Mouse (Mus musculus) retina, postnatal 7 days (tissue): ENCODE measurements at regions not wholly inside any gene's neighbourhood (a gene's known extent, or its start where the extent isn't known, plus 50 kb on each side); places are given as distances from the start of the nearest gene placed in this dataset.
"Not testable (repeated sequence)": the region's sequence is repeated elsewhere in the genome, so short reads cannot be mapped to it uniquely, and the experiment has no call there.

Experiments
- DNase-seq: peaks from one replicate; pipeline ENCODE4 v3.0.0-alpha.2; 2012; ENCODE audit warnings: low read depth, low spot score

GRCm38 (mm10) chr13:28842811-28843210 lies 110.7 kb downstream of the Sox4 start:
- no peak for DNase-seq

- DNase-seq: no peak
These were observed 113.4 kb downstream of the Sox4 start for GRCm38 (mm10) chr13:28840142-28840541.

- no peak for DNase-seq
These were observed 114.4 kb downstream of the Sox4 start for GRCm38 (mm10) chr13:28839084-28839483.

GRCm38 (mm10) chr13:28838216-28838615 lies 115.3 kb downstream of the Sox4 start:
- DNase-seq: no peak

- DNase-seq: not testable (repeated sequence)
These were observed 116.3 kb downstream of the Sox4 start for GRCm38 (mm10) chr13:28837196-28837595.

- DNase-seq: no peak
These were observed 119.8 kb downstream of the Sox4 start for GRCm38 (mm10) chr13:28833700-28834065.

- DNase-seq: no peak
These were observed 120.4 kb downstream of the Sox4 start for GRCm38 (mm10) chr13:28832855-28833699.

GRCm38 (mm10) chr13:28826284-28826683 lies 127.2 kb downstream of the Sox4 start:
- no peak for DNase-seq

- no peak for DNase-seq
These were observed 129.5 kb downstream of the Sox4 start for GRCm38 (mm10) chr13:28823985-28824384.

- no peak for DNase-seq
These were observed 130.1 kb downstream of the Sox4 start for GRCm38 (mm10) chr13:28823311-28823880.

GRCm38 (mm10) chr13:28820868-28821533 lies 132.5 kb downstream of the Sox4 start:
- DNase-seq: no peak

GRCm38 (mm10) chr13:28814127-28814526 lies 139.4 kb downstream of the Sox4 start:
- no peak for DNase-seq

- no peak for DNase-seq
These were observed 141.6 kb downstream of the Sox4 start for GRCm38 (mm10) chr13:28811667-28812575.

GRCm38 (mm10) chr13:28811081-28811439 lies 142.5 kb downstream of the Sox4 start:
- DNase-seq: no peak

GRCm38 (mm10) chr13:28810326-28811080 lies 143.0 kb downstream of the Sox4 start:
- DNase-seq: no peak

GRCm38 (mm10) chr13:28805302-28805701 lies 148.2 kb downstream of the Sox4 start:
- DNase-seq: no peak

GRCm38 (mm10) chr13:28801210-28801954 lies 152.1 kb downstream of the Sox4 start:
- no peak for DNase-seq

- no peak for DNase-seq
These were observed 152.8 kb downstream of the Sox4 start for GRCm38 (mm10) chr13:28800676-28801075.

GRCm38 (mm10) chr13:28799474-28799873 lies 154.0 kb downstream of the Sox4 start:
- no peak for DNase-seq
